Mouse (Mus musculus) kidney, adult 2 months (tissue): Measurements from ENCODE around the gene Olfr796.

Source experiments
- CTCF ChIP-seq: fragments of 200-500 bp; conservative IDR thresholded peaks from 2 replicates; pipeline ENCODE4 v1.5.1; 2011; ENCODE audit warnings: low read depth, mild to moderate bottlenecking, control low read depth, low read length, moderate library complexity, mixed read lengths; ENCODE audit not compliant: insufficient read depth, insufficient read length
- POLR2A ChIP-seq: fragments of 200-500 bp; IDR thresholded peaks from one replicate; pipeline ENCODE4 v1.6.1; 2011; ENCODE audit warnings: low read depth, low read length, control low read depth

- TF ChIP-seq CTCF (no peak), POLR2A (no peak)
Measured at GRCm38 (mm10) chr10:129657394-129657793, 45.0 kb upstream of the Olfr796 start, which contains the start of gene Olfr800.
